In genomic region chr4:97778211-97779002, GRCm38 (mm10) we compare ENCODE assay signal across 8 mouse cellular contexts. TPM values are rescaled to one million over a fixed set of nuclear protein-coding genes. Genes with fewer than 3 reads are reported as not detected.
DNase-seq lines count a peak whose midpoint lies in the region; ATAC-seq and TF ChIP-seq lines count a peak whose summit lies in the region.

No protein-coding gene starts in this region.

- WGBS in forebrain, embryonic 16.5 days: 0% methylated on average over 85 of the region's 94 CpGs
- under 1% methylated on average over 87 of the region's 94 CpGs for WGBS in intestine, embryonic 16.5 days
- under 1% methylated on average over 77 of the region's 94 CpGs for WGBS in midbrain, embryonic 10.5 days

- peak; percentile 28 for DNase-seq in CD4-positive, CD25-positive, alpha-beta regulatory T cell, adult 2 months (ENCODE audit: low read depth, low spot score)
- no peak for DNase-seq in testis, postnatal 14 days (ENCODE audit: low spot score)
- DNase-seq in midbrain, embryonic 10.5 days (ENCODE audit: low spot score): peak; percentile 68

- H3K27me3 ChIP-seq in testis, adult 2 months (ENCODE audit: control insufficient read depth, insufficient read depth, low read length): no peaks in the 10 kb centered on the region; the same call in 1 of the 2 replicates
- H3K27me3 ChIP-seq in forebrain, embryonic 16.5 days (replicated peaks; ENCODE audit: control insufficient read depth, insufficient read depth, low read length): no peaks in the 10 kb centered on the region
- no peaks in the 10 kb centered on the region for H3K27me3 ChIP-seq in intestine, embryonic 16.5 days (replicated peaks; ENCODE audit: control insufficient read depth, insufficient read depth, low read length)
- H3K27me3 ChIP-seq in midbrain, embryonic 10.5 days (ENCODE audit: low read depth, poor library complexity, severe bottlenecking): peaks cover 100% of the 10 kb centered on the region

- H3K36me3 ChIP-seq in testis, adult 2 months (ENCODE audit: control insufficient read depth, insufficient read depth, low read length): no peaks in the 10 kb centered on the region
- H3K36me3 ChIP-seq in forebrain, embryonic 16.5 days (ENCODE audit: control insufficient read depth, insufficient read depth): peaks cover 3% of the 10 kb centered on the region
- H3K36me3 ChIP-seq in intestine, embryonic 16.5 days (ENCODE audit: control insufficient read depth, insufficient read depth, low read length): 0 out of 2 replicates have a peak, but pooled peaks cover 3% of the 10 kb centered on the region
- peaks cover 6% of the 10 kb centered on the region for H3K36me3 ChIP-seq in midbrain, embryonic 10.5 days

- H3K9me3 ChIP-seq in forebrain, embryonic 16.5 days (ENCODE audit: control insufficient read depth, low read length): no peaks in the 10 kb centered on the region
- H3K9me3 ChIP-seq in intestine, embryonic 16.5 days (ENCODE audit: control insufficient read depth, low read length): no peaks in the 10 kb centered on the region
- peaks cover 9% of the 10 kb centered on the region; the same call in 1 of the 2 replicates for H3K9me3 ChIP-seq in midbrain, embryonic 10.5 days (replicated peaks)

- H3K27ac ChIP-seq in testis, adult 2 months (ENCODE audit: control insufficient read depth, insufficient read depth, low read depth, low read length): peak overlapping the region; percentile 11
- peak overlapping the region; percentile 92 for H3K27ac ChIP-seq in forebrain, embryonic 16.5 days (ENCODE audit: low read length)
- peak overlapping the region; percentile 95 for H3K27ac ChIP-seq in intestine, embryonic 16.5 days (ENCODE audit: low read length)
- H3K27ac ChIP-seq in midbrain, embryonic 10.5 days (replicated peaks): peak overlapping the region; percentile 89

- peak overlapping the region; percentile 97 for H3K9ac ChIP-seq in forebrain, embryonic 16.5 days (replicated peaks; ENCODE audit: low read depth, low read length)
- peak overlapping the region; percentile 98 for H3K9ac ChIP-seq in intestine, embryonic 16.5 days (ENCODE audit: low read depth, low read length)

- no peak for TF ChIP-seq POLR2A in testis, adult 2 months (IDR thresholded peaks at IDR 0.05; ENCODE audit: control insufficient read depth, low read depth, low read length)

- no peak for TF ChIP-seq CTCF in testis, adult 2 months (IDR thresholded peaks at IDR 0.05; ENCODE audit: control insufficient read depth, insufficient read depth, insufficient replicate concordance, low read depth, low read length)

- peaks cover 7% of the 10 kb centered on the region for H3K4me1 ChIP-seq in testis, adult 2 months (ENCODE audit: control insufficient read depth, insufficient read depth, low read length)
- H3K4me1 ChIP-seq in forebrain, embryonic 16.5 days (replicated peaks; ENCODE audit: control insufficient read depth, insufficient read depth, low read length): peaks cover 33% of the 10 kb centered on the region
- H3K4me1 ChIP-seq in intestine, embryonic 16.5 days (ENCODE audit: control insufficient read depth, insufficient read depth, low read length): peaks cover 18% of the 10 kb centered on the region
- peaks cover 56% of the 10 kb centered on the region for H3K4me1 ChIP-seq in midbrain, embryonic 10.5 days

- peak overlapping the region; percentile 90 for H3K4me2 ChIP-seq in forebrain, embryonic 16.5 days (ENCODE audit: low read length)
- peak overlapping the region; percentile 88 for H3K4me2 ChIP-seq in intestine, embryonic 16.5 days (ENCODE audit: low read depth, low read length)

- ATAC-seq in CD4-positive, CD25-positive, alpha-beta regulatory T cell, adult 4 months: no peak
- peak; percentile 6; the same call in 1 of the 2 replicates for ATAC-seq in forebrain, embryonic 16.5 days
- ATAC-seq in intestine, embryonic 16.5 days: peak; percentile 17; the same call in 1 of the 2 replicates
- no peak for ATAC-seq in megakaryocyte progenitor cell, adult 5-6 weeks (replicated peaks; ENCODE audit: poor library complexity)

- peak overlapping the region; percentile 92 for H3K4me3 ChIP-seq in testis, adult 2 months (ENCODE audit: control insufficient read depth, low read depth, low read length)
- peak overlapping the region; percentile 84 for H3K4me3 ChIP-seq in forebrain, embryonic 16.5 days (replicated peaks; ENCODE audit: low read length)
- H3K4me3 ChIP-seq in intestine, embryonic 16.5 days (ENCODE audit: low read length): peak overlapping the region; percentile 87
- peak overlapping the region; percentile 76 for H3K4me3 ChIP-seq in midbrain, embryonic 10.5 days

RNA-seq across cellular contexts. Expression of gene E130114P18Rik, which starts 0.5 kb away (rescaled TPM):
- not detected for polyA plus RNA-seq in CD4-positive, CD25-positive, alpha-beta regulatory T cell, adult 4 months (2017; shearing (Covaris generic))
- polyA plus RNA-seq in testis, adult 2 months (2012; rRNA removed): 0.17 and 0.74 TPM in 2 replicates
- 31.0 and 34.5 TPM in 2 replicates for polyA plus RNA-seq in forebrain, embryonic 16.5 days (2015; fragmentation: Nextera tagmentation; extraction: Ambion mirVana)
- 2.5 and 2.6 TPM in 2 replicates for polyA plus RNA-seq in intestine, embryonic 16.5 days (2015; fragmentation: Nextera tagmentation; extraction: Ambion mirVana)
- 2.7 and 3.9 TPM in 2 replicates for polyA plus RNA-seq in midbrain, embryonic 10.5 days (2016; fragmentation: Nextera tagmentation; extraction: Ambion mirVana)
- not detected in 2 replicates for total RNA-seq in megakaryocyte progenitor cell, adult 5-6 weeks (2015)
- not detected in 2 replicates for total RNA-seq in megakaryocyte progenitor cell, adult 5-6 weeks (2017)

RNA-seq across cellular contexts. Expression of gene Nfia, which starts 5.9 kb away (rescaled TPM):
- 10 to 100 TPM; 13.1 to 19.9 TPM for polyA plus RNA-seq in CD4-positive, CD25-positive, alpha-beta regulatory T cell, adult 4 months (2017; shearing (Covaris generic))
- polyA plus RNA-seq in testis, adult 2 months (2012; rRNA removed): 6.4 and 8.1 TPM in 2 replicates
- 88.3 and 97.1 TPM in 2 replicates for polyA plus RNA-seq in forebrain, embryonic 16.5 days (2015; fragmentation: Nextera tagmentation; extraction: Ambion mirVana)
- polyA plus RNA-seq in intestine, embryonic 16.5 days (2015; fragmentation: Nextera tagmentation; extraction: Ambion mirVana): 23.7 and 24.0 TPM in 2 replicates
- 5.9 and 13.3 TPM in 2 replicates for polyA plus RNA-seq in midbrain, embryonic 10.5 days (2016; fragmentation: Nextera tagmentation; extraction: Ambion mirVana)
- 21.5 and 35.1 TPM in 2 replicates for total RNA-seq in megakaryocyte progenitor cell, adult 5-6 weeks (2015)
- total RNA-seq in megakaryocyte progenitor cell, adult 5-6 weeks (2017): 1.5 and 3.9 TPM in 2 replicates

Comparison
In these comparisons a context has a peak if more than half of its experiments do, and no peak if none do; other contexts are left out.
1. ATAC-seq: peak in forebrain, embryonic 16.5 days (single experiment) and intestine, embryonic 16.5 days (single experiment); none in CD4-positive, CD25-positive, alpha-beta regulatory T cell, adult 4 months (single experiment) and megakaryocyte progenitor cell, adult 5-6 weeks (single experiment).
2. H3K27ac ChIP-seq: peak in every context shown above with its lines; median percentile 95 in intestine, embryonic 16.5 days; 92 in forebrain, embryonic 16.5 days; 89 in midbrain, embryonic 10.5 days; 11 in testis, adult 2 months.
3. Peak in every context shown above with its lines, with median percentiles within 50 percentile points of each other: H3K4me3 ChIP-seq.